Mouse (Mus musculus) heart, postnatal 0 days (tissue): ENCODE measurements around the gene Igf1r. TPM values are rescaled to one million over a fixed set of nuclear protein-coding genes. Genes with fewer than 3 reads are reported as not detected.

Experiments used
- ATAC-seq: fragments of 200-750 bp; cut with Nextera tagmentation; 2 replicates; pipeline ENCODE4 v1.8.0; 2017; ENCODE audit warnings: low read depth, moderate number of reproducible peaks, moderate library complexity; ENCODE audit not compliant: insufficient read depth
- DNase-seq: peaks from one replicate; pipeline ENCODE4 v3.0.0-alpha.2; 2016; ENCODE audit warnings: low spot score
- H3K27ac ChIP-seq: fragments of 300-500 bp; sonication (generic); 2 replicates; pipeline ENCODE4 v1.5.1; 2014; ENCODE audit warnings: low read depth, mild to moderate bottlenecking
- H3K27me3 ChIP-seq: fragments of 300-500 bp; sonication (generic); 2 replicates; pipeline ENCODE4 v1.6.1; 2014; ENCODE audit warnings: low read length, mixed read lengths; ENCODE audit not compliant: control insufficient read depth, insufficient read depth
- H3K36me3 ChIP-seq: fragments of 300-500 bp; sonication (generic); replicated peaks from 2 replicates; pipeline ENCODE4 v1.6.1; 2014; ENCODE audit warnings: low read length, mixed read lengths; ENCODE audit not compliant: control insufficient read depth, insufficient read depth
- H3K4me1 ChIP-seq: fragments of 300-500 bp; sonication (generic); 2 replicates; pipeline ENCODE4 v1.6.1; 2014; ENCODE audit warnings: antibody characterized with exemption; ENCODE audit not compliant: control insufficient read depth, insufficient read depth
- H3K4me2 ChIP-seq: fragments of 300-500 bp; sonication (generic); 2 replicates; pipeline ENCODE4 v1.6.1; 2014; ENCODE audit warnings: low read depth, mild to moderate bottlenecking, low read length, moderate library complexity
- H3K4me3 ChIP-seq: fragments of 300-500 bp; sonication (generic); 2 replicates; pipeline ENCODE4 v1.5.1; 2014; ENCODE audit warnings: low read depth, low read length
- H3K9ac ChIP-seq: fragments of 300-500 bp; sonication (generic); replicated peaks from 2 replicates; pipeline ENCODE4 v1.6.1; 2014; ENCODE audit warnings: low read depth, low read length, mixed read lengths
- H3K9me3 ChIP-seq: fragments of 300-500 bp; sonication (generic); replicated peaks from 2 replicates; pipeline ENCODE4 v1.6.1; 2016; ENCODE audit warnings: low read length; ENCODE audit not compliant: control insufficient read depth
- CTCF ChIP-seq: IDR thresholded peaks from 2 replicates; pipeline ENCODE4 v1.5.1; 2016; ENCODE audit warnings: antibody characterized with exemption, control low read depth, low read depth
- EP300 ChIP-seq: IDR thresholded peaks from 2 replicates; pipeline ENCODE4 v1.6.1; 2016; ENCODE audit warnings: antibody characterized with exemption, low read depth
- WGBS: fragments of 180-500 bp; shearing (Covaris S2); extraction: QIAGEN DNeasy Blood & Tissue Kit; methylation state at CpG from one replicate; pipeline ENCODE4 v1.1.7; 2014; 5-methylcytosine and 5-hydroxymethylcytosine counted together
- polyA plus RNA-seq: library from polyadenylated mRNA; unstranded; fragments of >200 nt; fragmentation: Nextera tagmentation; extraction: Ambion mirVana; gene quantifications from 2 replicates; pipeline ENCODE4 v1.2.1, GENCODE M21; 2015
- total RNA-seq: library from RNA; depleted of rRNA; stranded (reverse); fragments of >200 nt; gene quantifications from 2 replicates; pipeline ENCODE4 v1.2.3, GENCODE M21; 2014; ENCODE audit warnings: low replicate concordance

Igf1r gene
- total and polyA plus RNA-seq, 2 experiments from 2014 or later: 8.8 to 41.8 TPM

- DNase-seq: no peak
- no peak overlapping the region for H3K4me2 ChIP-seq
- no peaks in the 10 kb centered on the region for H3K36me3 ChIP-seq
- H3K4me1 ChIP-seq: peaks cover 77% of the 10 kb centered on the region
- peak overlapping the region; percentile 40; the same call in 1 of the 2 replicates for H3K9ac ChIP-seq
- H3K9me3 ChIP-seq: no peaks in the 10 kb centered on the region
- H3K27ac ChIP-seq: peak overlapping the region; percentile 88
- TF ChIP-seq EP300: no peak
- TF ChIP-seq CTCF: no peak
- 75% methylated on average over 8 of the region's 8 CpGs for WGBS
- H3K27me3 ChIP-seq: no peaks in the 10 kb centered on the region
- no peak for ATAC-seq
- H3K4me3 ChIP-seq: no peak overlapping the region
Measured at GRCm38 (mm10) chr7:68152458-68152857, 199.8 kb downstream of the Igf1r start.

DNA sequence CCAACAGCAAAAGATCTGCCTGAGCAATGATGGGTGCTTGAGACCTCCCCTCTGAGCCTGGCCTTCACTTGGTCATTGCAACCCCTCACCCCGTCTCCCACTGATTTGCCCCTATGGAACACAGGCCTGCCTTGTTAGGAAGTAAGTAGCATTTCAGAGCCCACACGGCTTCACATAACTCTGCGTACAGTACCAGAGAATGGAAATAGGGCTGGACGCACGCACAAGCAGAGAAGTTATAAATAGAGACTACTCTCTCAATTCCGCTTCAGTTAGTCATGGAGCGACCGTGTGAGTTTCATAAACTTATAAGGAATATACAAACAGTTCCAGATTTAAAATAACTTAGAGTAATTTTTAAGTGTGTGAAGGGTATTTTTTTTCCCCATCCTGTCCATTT, 200.6 kb downstream of the Igf1r start:
- ATAC-seq (peak; percentile 87), DNase-seq (peak; percentile 87)
- peak overlapping the region; percentile 88 for H3K27ac ChIP-seq
- H3K4me2 ChIP-seq: peak overlapping the region; percentile 31; the same call in 1 of the 2 replicates
- TF ChIP-seq CTCF: no peak
- TF ChIP-seq EP300: 0 out of 2 replicates have a peak, but pooled peaks have one; percentile 16
- WGBS: 27% methylated on average over 8 of the region's 8 CpGs
- H3K4me1 ChIP-seq: peaks cover 69% of the 10 kb centered on the region
- H3K27me3 ChIP-seq: no peaks in the 10 kb centered on the region
- H3K9me3 ChIP-seq: no peaks in the 10 kb centered on the region
- H3K36me3 ChIP-seq: no peaks in the 10 kb centered on the region
- H3K4me3 ChIP-seq: no peak overlapping the region
- peak overlapping the region; percentile 40; the same call in 1 of the 2 replicates for H3K9ac ChIP-seq

DNA sequence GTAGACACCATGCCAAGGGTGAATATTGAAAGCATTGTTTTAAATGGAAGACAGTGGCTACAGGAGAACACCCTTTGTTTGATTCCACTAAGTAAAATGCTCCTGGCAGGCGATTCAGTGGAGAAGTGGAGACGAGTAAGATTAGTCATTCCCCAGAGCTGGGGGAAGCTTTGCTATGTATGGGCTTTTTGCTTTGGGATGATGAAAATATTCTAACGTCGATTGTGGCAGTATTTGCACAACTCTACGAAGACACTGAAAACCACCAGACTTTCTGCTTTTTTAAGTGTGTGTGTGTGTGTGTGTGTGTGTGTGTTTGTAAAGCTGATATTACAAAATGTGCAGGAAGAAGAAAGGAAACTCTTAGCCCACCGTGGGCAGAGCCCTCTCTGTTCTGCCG, 202.0 kb downstream of the Igf1r start:
- TF ChIP-seq CTCF (no peak), EP300 (no peak)
- DNase-seq: no peak
- no peaks in the 10 kb centered on the region for H3K36me3 ChIP-seq
- peak overlapping the region; percentile 88 for H3K27ac ChIP-seq
- H3K4me3 ChIP-seq: no peak overlapping the region
- 25% methylated on average over 7 of the region's 7 CpGs for WGBS
- peaks cover 56% of the 10 kb centered on the region for H3K4me1 ChIP-seq
- peak overlapping the region; percentile 33; the same call in 1 of the 2 replicates for H3K4me2 ChIP-seq
- no peaks in the 10 kb centered on the region for H3K27me3 ChIP-seq
- H3K9ac ChIP-seq: peak overlapping the region; percentile 50
- H3K9me3 ChIP-seq: no peaks in the 10 kb centered on the region
- no peak for ATAC-seq

DNA sequence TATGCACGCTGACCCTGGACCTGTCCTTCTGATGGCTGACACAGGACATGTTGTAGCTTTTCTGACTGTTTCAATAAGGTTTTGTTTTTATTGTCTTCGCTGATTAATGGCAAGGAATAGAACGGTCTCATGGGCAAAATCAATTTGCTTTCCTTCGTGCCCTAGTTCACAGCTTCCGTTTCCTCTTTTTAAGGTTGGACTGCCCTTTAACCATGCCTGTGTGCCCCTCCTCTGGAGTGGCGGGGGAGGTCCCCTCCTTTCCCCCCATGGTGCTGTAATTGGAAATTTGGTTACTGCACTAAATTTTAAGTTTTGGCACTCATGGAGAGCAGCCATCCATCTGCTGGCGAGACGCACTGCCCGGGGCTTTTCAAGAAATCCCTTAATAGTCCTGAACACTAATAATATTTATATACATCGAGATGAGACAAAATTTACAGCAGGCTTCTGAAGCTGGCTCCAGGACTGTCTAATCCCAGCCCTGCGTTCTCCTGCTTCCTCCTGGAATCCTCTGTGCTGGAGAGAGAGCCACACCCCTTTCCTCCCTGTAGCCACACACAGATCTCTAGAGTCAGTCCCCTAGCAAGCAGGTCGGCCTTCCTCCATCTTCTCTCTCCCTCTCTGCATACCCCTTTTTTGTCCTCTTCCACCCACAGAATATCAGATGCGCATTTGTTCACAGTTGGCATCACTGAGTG, 207.6 kb downstream of the Igf1r start:
- DNase-seq: no peak
- no peaks in the 10 kb centered on the region for H3K9me3 ChIP-seq
- no peak overlapping the region for H3K27ac ChIP-seq
- WGBS: 51% methylated on average over 13 of the region's 13 CpGs
- H3K27me3 ChIP-seq: no peaks in the 10 kb centered on the region
- no peak overlapping the region for H3K9ac ChIP-seq
- peaks cover 27% of the 10 kb centered on the region for H3K4me1 ChIP-seq
- ATAC-seq: no peak
- H3K4me2 ChIP-seq: no peak overlapping the region
- H3K36me3 ChIP-seq: peaks cover 6% of the 10 kb centered on the region
- H3K4me3 ChIP-seq: no peak overlapping the region
- TF ChIP-seq EP300: no peak
- no peak for TF ChIP-seq CTCF

DNA sequence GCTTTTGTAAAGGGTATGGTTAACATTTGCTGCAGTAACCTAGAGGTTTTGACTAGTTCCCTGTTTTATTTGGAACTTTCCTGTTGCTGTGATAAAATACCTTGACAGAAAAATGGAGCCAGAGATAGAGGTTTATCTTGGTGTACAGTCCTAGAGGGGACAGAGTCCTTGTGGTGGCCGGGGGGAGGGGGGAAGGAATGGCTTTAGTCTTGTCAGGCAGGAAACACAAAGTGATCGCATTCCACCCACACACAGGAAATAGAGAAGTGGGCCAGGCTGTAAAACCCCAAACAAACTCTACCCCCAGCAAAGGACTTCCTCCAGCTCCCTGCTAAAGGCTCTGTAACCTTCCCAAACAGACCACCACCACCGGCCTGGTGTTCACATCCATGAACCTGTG, 211.4 kb downstream of the Igf1r start:
- H3K9me3 ChIP-seq: no peaks in the 10 kb centered on the region
- no peak overlapping the region for H3K4me2 ChIP-seq
- TF ChIP-seq EP300: no peak
- no peak for TF ChIP-seq CTCF
- no peak overlapping the region for H3K4me3 ChIP-seq
- H3K9ac ChIP-seq: no peak overlapping the region
- H3K27ac ChIP-seq: peak overlapping the region; percentile 9; the same call in 1 of the 2 replicates
- H3K4me1 ChIP-seq: peaks cover 16% of the 10 kb centered on the region; the same call in 1 of the 2 replicates
- DNase-seq: no peak
- peaks cover 15% of the 10 kb centered on the region for H3K36me3 ChIP-seq
- ATAC-seq: no peak
- 34% methylated on average over 3 of the region's 3 CpGs for WGBS
- H3K27me3 ChIP-seq: no peaks in the 10 kb centered on the region
